Mouse (Mus musculus): ENCODE data around the gene Ggct. TPM values are rescaled to one million over a fixed set of nuclear protein-coding genes. Genes with fewer than 3 reads are reported as not detected.

Ggct gene
- total RNA-seq, 2 experiments from 2014 or later = 33.3 to 42.4 TPM

GRCm38 (mm10) chr6:54997726-54998125 is 5.0 kb upstream of the Ggct start:
- DNase-seq (ENCODE audit: low spot score in 2 of 2) = no peak

- DNase-seq (ENCODE audit: low spot score in 2 of 2) = no peak
Observed at GRCm38 (mm10) chr6:54996361-54996760, 3.6 kb upstream of the Ggct start.

GRCm38 (mm10) chr6:54992141-54992540 is 609 bp downstream of the Ggct start:
- no peak for DNase-seq (ENCODE audit: low spot score in 2 of 2)

GRCm38 (mm10) chr6:54991189-54991588 is 1.6 kb downstream of the Ggct start:
- no peak for DNase-seq (ENCODE audit: low spot score in 2 of 2)

- DNase-seq (ENCODE audit: low spot score in 2 of 2) = no peak
Observed at GRCm38 (mm10) chr6:54988141-54988540, 4.6 kb downstream of the Ggct start.

- no peak for DNase-seq (ENCODE audit: low spot score in 2 of 2)
Observed at GRCm38 (mm10) chr6:54984096-54984495, 8.7 kb downstream of the Ggct start.

GRCm38 (mm10) chr6:54983526-54984050 is 9.2 kb downstream of the Ggct start:
- no peak for DNase-seq (ENCODE audit: low spot score in 2 of 2)

- no peak for DNase-seq (ENCODE audit: low spot score in 2 of 2)
Observed at GRCm38 (mm10) chr6:54979426-54979825, 13.3 kb downstream of the Ggct start.

GRCm38 (mm10) chr6:54975616-54976015 is 17.1 kb downstream of the Ggct start:
- no peak for DNase-seq (ENCODE audit: low spot score in 2 of 2)

GRCm38 (mm10) chr6:54974501-54974900 is 18.2 kb downstream of the Ggct start:
- DNase-seq (ENCODE audit: low spot score in 2 of 2) = no peak

GRCm38 (mm10) chr6:54972929-54973211 is 19.9 kb downstream of the Ggct start:
- no peak for DNase-seq (ENCODE audit: low spot score in 2 of 2)

GRCm38 (mm10) chr6:54972111-54972928 is 20.4 kb downstream of the Ggct start, which contains the start of gene Nod1:
Gene Nod1, minus strand, starts transcription at chr6:54972612.
- DNase-seq (ENCODE audit: low spot score in 2 of 2) = peak; percentile 43 to 56

GRCm38 (mm10) chr6:54971731-54972110 is 21.0 kb downstream of the Ggct start:
- no peak for DNase-seq (ENCODE audit: low spot score in 2 of 2)

- no peak for DNase-seq (ENCODE audit: low spot score in 2 of 2)
Observed at GRCm38 (mm10) chr6:54970506-54970905, 22.2 kb downstream of the Ggct start.

GRCm38 (mm10) chr6:54969801-54970200 is 22.9 kb downstream of the Ggct start:
- DNase-seq (ENCODE audit: low spot score in 2 of 2) = no peak

- no peak for DNase-seq (ENCODE audit: low spot score in 2 of 2)
Observed at GRCm38 (mm10) chr6:54967591-54967990, 25.2 kb downstream of the Ggct start.

GRCm38 (mm10) chr6:54965234-54965633 is 27.5 kb downstream of the Ggct start:
- no peak for DNase-seq (ENCODE audit: low spot score in 2 of 2)

GRCm38 (mm10) chr6:54964755-54965154 is 28.0 kb downstream of the Ggct start:
- no peak for DNase-seq (ENCODE audit: low spot score in 2 of 2)

GRCm38 (mm10) chr6:54963599-54963998 is 29.2 kb downstream of the Ggct start:
- DNase-seq (ENCODE audit: low spot score in 2 of 2) = no peak

GRCm38 (mm10) chr6:54957655-54958054 is 35.1 kb downstream of the Ggct start:
- DNase-seq (ENCODE audit: low spot score in 2 of 2) = no peak

GRCm38 (mm10) chr6:54956425-54956824 is 36.3 kb downstream of the Ggct start:
- no peak for DNase-seq (ENCODE audit: low spot score in 2 of 2)

GRCm38 (mm10) chr6:54955949-54956348 is 36.8 kb downstream of the Ggct start:
- no peak for DNase-seq (ENCODE audit: low spot score in 2 of 2)

Data from layer of hippocampus, postnatal 14 days (tissue).